Mouse (Mus musculus) heart, embryonic 13.5 days (tissue): ENCODE results near the gene 1500009C09Rik. TPM values are rescaled to one million over a fixed set of nuclear protein-coding genes. Genes with fewer than 3 reads are reported as not detected.

ENCODE experiments used
- ATAC-seq: fragments of 200-750 bp; cut with Nextera tagmentation; 2 replicates; pipeline ENCODE4 v1.8.0; 2017; ENCODE audit warnings: moderate TSS enrichment; ENCODE audit not compliant: insufficient number of reproducible peaks, low FRiP score, low TSS enrichment; ENCODE audit errors: extremely low read depth
- H3K27ac ChIP-seq: fragments of 300-500 bp; sonication (generic); replicated peaks from 2 replicates; pipeline ENCODE4 v1.5.1; 2015; ENCODE audit warnings: moderate library complexity, mild to moderate bottlenecking, inconsistent platforms
- H3K27me3 ChIP-seq: fragments of 300-500 bp; sonication (generic); replicated peaks from 2 replicates; pipeline ENCODE4 v1.6.1; 2015; ENCODE audit warnings: mild to moderate bottlenecking, inconsistent platforms
- H3K36me3 ChIP-seq: fragments of 300-500 bp; sonication (generic); 2 replicates; pipeline ENCODE4 v1.6.1; 2015; ENCODE audit warnings: mild to moderate bottlenecking, inconsistent platforms
- H3K4me1 ChIP-seq: fragments of 300-500 bp; sonication (generic); 2 replicates; pipeline ENCODE4 v1.6.1; 2015; ENCODE audit warnings: inconsistent platforms
- H3K4me2 ChIP-seq: fragments of 300-500 bp; sonication (generic); 2 replicates; pipeline ENCODE4 v1.6.1; 2015; ENCODE audit warnings: inconsistent platforms, mild to moderate bottlenecking, moderate library complexity
- H3K4me3 ChIP-seq: fragments of 300-500 bp; sonication (generic); 2 replicates; pipeline ENCODE4 v1.5.1; 2015; ENCODE audit warnings: moderate library complexity, mild to moderate bottlenecking, inconsistent platforms
- H3K9ac ChIP-seq: fragments of 300-500 bp; sonication (generic); 2 replicates; pipeline ENCODE4 v1.6.1; 2015; ENCODE audit warnings: inconsistent platforms, mild to moderate bottlenecking, moderate library complexity
- H3K9me3 ChIP-seq: fragments of 300-500 bp; sonication (generic); 2 replicates; pipeline ENCODE4 v1.6.1; 2016; ENCODE audit warnings: inconsistent platforms
- WGBS: fragments of 180-500 bp; shearing (Covaris S2); methylation state at CpG from one replicate; pipeline ENCODE4 v1.1.7; 2015; ENCODE audit warnings: mixed read lengths; 5-methylcytosine and 5-hydroxymethylcytosine counted together
- polyA plus RNA-seq: library from polyadenylated mRNA; unstranded; fragments of >200 nt; fragmentation: Nextera tagmentation; extraction: Ambion mirVana; gene quantifications from 2 replicates; pipeline ENCODE4 v1.2.1, GENCODE M21; 2015

Gene 1500009C09Rik
- polyA plus RNA-seq, 1 experiment from 2014 or later, result not detected

- Histone ChIP-seq H3K4me2 (peak overlapping the region; percentile 54), H3K9ac (no peak overlapping the region; the same call in 1 of the 2 replicates), H3K4me1 (peaks cover 15% of the 10 kb centered on the region), H3K27ac (no peak overlapping the region), H3K9me3 (no peaks in the 10 kb centered on the region), H3K27me3 (no peaks in the 10 kb centered on the region), H3K4me3 (peak overlapping the region; percentile 22), H3K36me3 (no peaks in the 10 kb centered on the region)
- no peak for ATAC-seq
- WGBS, result 13% methylated on average over 7 of the region's 7 CpGs
These were observed 41.1 kb downstream of the 1500009C09Rik start for GRCm38 (mm10) chr15:82293271-82293711.

GRCm38 (mm10) chr15:82294059-82294458 lies 41.9 kb downstream of the 1500009C09Rik start:
- H3K9ac ChIP-seq, result no peak overlapping the region

GRCm38 (mm10) chr15:82298764-82299561 lies 46.8 kb downstream of the 1500009C09Rik start, which contains the start of gene Wbp2nl:
Gene Wbp2nl, plus strand, starts transcription at chr15:82298954.
- H3K4me2 ChIP-seq, result peak within 1 kb of the TSS; percentile 48
- no peak for ATAC-seq
- H3K27me3 ChIP-seq, result peaks cover 9% of the 10 kb centered on the region; the same call in 1 of the 2 replicates
- no peak within 1 kb of the TSS for H3K27ac ChIP-seq
- H3K9me3 ChIP-seq, result no peaks in the 10 kb centered on the region
- H3K9ac ChIP-seq, result no peak within 1 kb of the TSS
- peaks cover 18% of the 10 kb centered on the region for H3K4me1 ChIP-seq
- WGBS, result 46% methylated on average over 39 of the region's 39 CpGs
- H3K36me3 ChIP-seq, result no peaks in the 10 kb centered on the region
- H3K4me3 ChIP-seq, result no peak within 1 kb of the TSS

More at GRCm38 (mm10) chr15:82294059-82294458, 41.9 kb downstream of the 1500009C09Rik start:
- Histone ChIP-seq H3K9me3 (no peaks in the 10 kb centered on the region), H3K27ac (no peak overlapping the region), H3K27me3 (peaks cover 4% of the 10 kb centered on the region; the same call in 1 of the 2 replicates), H3K4me3 (no peak overlapping the region), H3K4me1 (peaks cover 20% of the 10 kb centered on the region), H3K36me3 (no peaks in the 10 kb centered on the region), H3K4me2 (no peak overlapping the region)
- ATAC-seq, result no peak
- WGBS, result 55% methylated on average over 8 of the region's 8 CpGs

DNA sequence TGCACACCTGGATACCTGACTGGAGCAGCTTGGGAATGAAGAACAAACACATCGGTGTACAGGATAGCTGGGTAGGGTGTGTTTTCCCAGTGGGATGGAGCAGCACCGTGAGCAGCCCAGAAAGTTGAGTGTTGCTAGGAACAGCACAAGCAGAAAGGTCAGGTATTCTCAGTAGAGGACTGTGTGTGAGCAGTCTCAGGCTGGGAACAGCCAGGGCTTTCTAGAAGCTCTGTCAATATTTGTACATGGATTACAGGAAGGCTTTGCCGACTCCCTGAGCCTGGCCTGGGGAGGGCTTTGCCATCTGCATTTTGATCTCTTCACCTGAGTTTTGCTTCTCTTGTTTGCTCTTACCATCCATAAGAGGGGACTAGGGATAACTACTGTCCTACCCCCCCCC lies 54.9 kb downstream of the 1500009C09Rik start:
- Histone ChIP-seq H3K4me3 (no peak overlapping the region), H3K36me3 (no peaks in the 10 kb centered on the region), H3K9me3 (no peaks in the 10 kb centered on the region), H3K27me3 (no peaks in the 10 kb centered on the region), H3K27ac (no peak overlapping the region), H3K9ac (no peak overlapping the region), H3K4me2 (no peak overlapping the region), H3K4me1 (no peaks in the 10 kb centered on the region)
- no peak for ATAC-seq
- 78% methylated on average over 3 of the region's 3 CpGs for WGBS

DNA sequence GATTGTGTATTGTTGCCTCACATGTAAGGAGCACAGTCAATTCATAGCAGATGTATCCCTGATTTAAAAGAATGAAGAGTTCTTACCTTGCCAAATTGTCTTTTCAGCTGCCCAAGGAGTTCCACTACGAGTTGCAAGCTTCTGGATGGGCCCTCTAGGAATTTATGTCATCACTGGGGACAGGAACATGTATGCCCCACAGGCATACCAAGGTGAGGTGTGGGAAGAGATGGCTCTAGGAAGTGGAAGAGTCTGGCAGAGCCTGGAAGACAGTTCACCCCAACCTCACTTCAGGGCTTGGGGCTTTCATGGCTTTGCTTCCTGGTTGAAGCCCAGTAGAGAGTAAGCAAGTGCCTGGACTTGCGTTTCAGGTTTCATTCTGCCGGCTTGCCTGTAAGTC lies 56.2 kb downstream of the 1500009C09Rik start:
- Histone ChIP-seq H3K9ac (no peak overlapping the region), H3K9me3 (no peaks in the 10 kb centered on the region), H3K4me3 (no peak overlapping the region), H3K4me1 (no peaks in the 10 kb centered on the region), H3K4me2 (no peak overlapping the region), H3K36me3 (no peaks in the 10 kb centered on the region), H3K27ac (no peak overlapping the region), H3K27me3 (no peaks in the 10 kb centered on the region)
- no peak for ATAC-seq
- WGBS, result 69% methylated on average over 3 of the region's 3 CpGs

Other genes with a start within 250 kb of the 1500009C09Rik start
- 19.1 and 20.0 TPM in 2 replicates for gene Desi1, start 218.5 kb upstream of the 1500009C09Rik start, polyA plus RNA-seq
- gene Snu13, start 204.8 kb upstream of the 1500009C09Rik start, polyA plus RNA-seq, result 167 and 192 TPM in 2 replicates
- gene 4930407I10Rik, start 193.2 kb upstream of the 1500009C09Rik start, polyA plus RNA-seq, result not detected in 2 replicates
- gene Mei1, start 182.4 kb upstream of the 1500009C09Rik start, polyA plus RNA-seq, result not detected in 2 replicates
- gene Ccdc134, start 124.5 kb upstream of the 1500009C09Rik start, polyA plus RNA-seq, result 9.0 and 9.6 TPM in 2 replicates
- gene Srebf2, start 105.2 kb upstream of the 1500009C09Rik start, polyA plus RNA-seq, result 89.4 and 92.6 TPM in 2 replicates
- 0.17 and 0.21 TPM in 2 replicates for gene Shisa8, start 39.6 kb upstream of the 1500009C09Rik start, polyA plus RNA-seq
- gene Tnfrsf13c, start 28.0 kb upstream of the 1500009C09Rik start, polyA plus RNA-seq, result 0.15 TPM in 1 of 2 replicates, not detected in the other
- 61.5 and 71.1 TPM in 2 replicates for gene Cenpm, start 7.6 kb upstream of the 1500009C09Rik start, polyA plus RNA-seq
- gene Sept3, start 22.5 kb downstream of the 1500009C09Rik start, polyA plus RNA-seq, result 4.5 and 6.0 TPM in 2 replicates
- gene Wbp2nl, start 46.6 kb downstream of the 1500009C09Rik start, polyA plus RNA-seq, result 0.37 and 0.49 TPM in 2 replicates
- 42.2 and 44.7 TPM in 2 replicates for gene Naga, start 86.5 kb downstream of the 1500009C09Rik start, polyA plus RNA-seq
- gene Pheta2, start 86.5 kb downstream of the 1500009C09Rik start, polyA plus RNA-seq, result 9.2 TPM in 2 replicates
- gene Smdt1, start 86.6 kb downstream of the 1500009C09Rik start, polyA plus RNA-seq, result 334 and 366 TPM in 2 replicates
- 473 and 541 TPM in 2 replicates for gene Ndufa6, start 101.9 kb downstream of the 1500009C09Rik start, polyA plus RNA-seq
- gene Cyp2d22, start 127.9 kb downstream of the 1500009C09Rik start, polyA plus RNA-seq, result 9.0 and 12.4 TPM in 2 replicates
- gene Cyp2d11, start 141.6 kb downstream of the 1500009C09Rik start, polyA plus RNA-seq, result not detected in 2 replicates
- 0.48 and 1.2 TPM in 2 replicates for gene Cyp2d10, start 154.8 kb downstream of the 1500009C09Rik start, polyA plus RNA-seq
- gene Cyp2d9, start 181.0 kb downstream of the 1500009C09Rik start, polyA plus RNA-seq, result not detected in 2 replicates